Mouse (Mus musculus): ENCODE results near the gene Gm20388. TPM values are rescaled to one million over a fixed set of nuclear protein-coding genes. Genes with fewer than 3 reads are reported as not detected.

Gm20388 gene
- polyA plus RNA-seq, 2 experiments = 8.5 TPM; not detected in 1

DNA sequence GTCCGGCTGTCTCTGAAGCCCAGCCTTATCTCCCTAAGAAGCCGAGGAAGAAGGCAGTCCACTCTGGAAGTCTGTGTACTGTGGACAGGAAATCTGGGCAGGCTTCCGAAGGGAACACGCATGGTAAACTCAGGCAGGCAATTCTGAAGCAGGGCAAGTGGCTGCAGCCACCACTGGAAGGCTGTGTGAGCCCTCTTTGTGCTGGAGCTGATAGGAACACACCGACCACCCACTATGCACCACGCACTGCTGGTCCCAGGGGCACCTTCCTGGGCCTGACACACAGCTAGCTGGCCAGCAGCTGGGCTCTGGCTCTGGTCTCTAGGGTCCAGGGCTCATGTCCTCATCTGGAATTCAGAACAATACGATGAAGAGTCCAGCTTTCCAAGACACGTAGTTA lies 2305.0 kb downstream of the Gm20388 start:
- Histone ChIP-seq H3K4me3 (ENCODE audit: insufficient read depth in 1 of 2, low read depth in 2 of 2, low read length in 2 of 2) (no peak overlapping the region), H3K4me2 (ENCODE audit: low read depth) (no peak overlapping the region), H3K27ac (no peak overlapping the region), H3K4me1 (replicated peaks; ENCODE audit: control insufficient read depth in 2 of 2, insufficient read depth in 2 of 2, low read length in 1 of 2) (no peaks in the 10 kb centered on the region), H3K36me3 (replicated peaks; ENCODE audit: control insufficient read depth, insufficient read depth, low read depth) (no peaks in the 10 kb centered on the region), H3K9ac (replicated peaks) (no peak overlapping the region), H3K27me3 (ENCODE audit: control insufficient read depth, insufficient read depth, low read length) (no peaks in the 10 kb centered on the region), H3K9me3 (ENCODE audit: control insufficient read depth, low read length) (no peaks in the 10 kb centered on the region)
- no peak for DNase-seq (ENCODE audit: low read depth in 3 of 3, low spot score in 3 of 3)
- no peak for TF ChIP-seq CTCF (IDR thresholded peaks at IDR 0.05; ENCODE audit: low read depth)
- no peak for ATAC-seq (ENCODE audit: insufficient read depth)
- 58% methylated on average over 8 of the region's 8 CpGs for WGBS (ENCODE audit: insufficient replicate concordance)

DNA sequence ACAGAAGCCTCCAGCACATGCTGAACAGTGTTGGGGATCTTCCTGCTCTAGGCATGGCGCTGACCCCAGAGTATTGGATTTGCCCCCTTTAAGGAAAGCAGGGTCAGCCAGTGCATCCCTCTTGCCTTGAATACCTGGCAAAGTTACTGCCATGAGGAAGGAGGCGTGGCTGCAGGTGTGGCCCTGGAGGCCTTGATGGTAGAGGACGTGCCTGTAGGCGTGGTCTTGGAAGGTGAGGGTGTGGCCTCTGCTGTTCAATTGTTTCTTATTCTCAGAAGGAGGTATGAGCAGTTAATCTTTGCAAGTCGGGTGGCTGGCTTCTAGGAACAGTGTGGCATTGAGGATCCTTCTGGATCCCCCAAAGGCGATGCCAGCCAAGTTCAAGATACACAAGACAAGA lies 2305.8 kb downstream of the Gm20388 start:
- H3K4me2 ChIP-seq (ENCODE audit: low read depth) = no peak overlapping the region
- TF ChIP-seq CTCF (IDR thresholded peaks at IDR 0.05; ENCODE audit: low read depth) (no peak), EP300 (IDR thresholded peaks at IDR 0.05; ENCODE audit: low read depth) (no peak)
- DNase-seq (ENCODE audit: low read depth in 3 of 3, low spot score in 3 of 3) = no peak
- 54% methylated on average over 6 of the region's 6 CpGs for WGBS (ENCODE audit: insufficient replicate concordance)
- no peaks in the 10 kb centered on the region for H3K9me3 ChIP-seq (ENCODE audit: control insufficient read depth, low read length)
- H3K4me3 ChIP-seq (ENCODE audit: insufficient read depth in 1 of 2, low read depth in 2 of 2, low read length in 2 of 2) = no peak overlapping the region
- ATAC-seq (ENCODE audit: insufficient read depth) = no peak
- H3K4me1 ChIP-seq (replicated peaks; ENCODE audit: control insufficient read depth in 2 of 2, insufficient read depth in 2 of 2, low read length in 1 of 2) = no peaks in the 10 kb centered on the region
- no peaks in the 10 kb centered on the region for H3K27me3 ChIP-seq (ENCODE audit: control insufficient read depth, insufficient read depth, low read length)
- no peaks in the 10 kb centered on the region for H3K36me3 ChIP-seq (replicated peaks; ENCODE audit: control insufficient read depth, insufficient read depth, low read depth)
- H3K27ac ChIP-seq = no peak overlapping the region
- H3K9ac ChIP-seq (replicated peaks) = no peak overlapping the region

DNA sequence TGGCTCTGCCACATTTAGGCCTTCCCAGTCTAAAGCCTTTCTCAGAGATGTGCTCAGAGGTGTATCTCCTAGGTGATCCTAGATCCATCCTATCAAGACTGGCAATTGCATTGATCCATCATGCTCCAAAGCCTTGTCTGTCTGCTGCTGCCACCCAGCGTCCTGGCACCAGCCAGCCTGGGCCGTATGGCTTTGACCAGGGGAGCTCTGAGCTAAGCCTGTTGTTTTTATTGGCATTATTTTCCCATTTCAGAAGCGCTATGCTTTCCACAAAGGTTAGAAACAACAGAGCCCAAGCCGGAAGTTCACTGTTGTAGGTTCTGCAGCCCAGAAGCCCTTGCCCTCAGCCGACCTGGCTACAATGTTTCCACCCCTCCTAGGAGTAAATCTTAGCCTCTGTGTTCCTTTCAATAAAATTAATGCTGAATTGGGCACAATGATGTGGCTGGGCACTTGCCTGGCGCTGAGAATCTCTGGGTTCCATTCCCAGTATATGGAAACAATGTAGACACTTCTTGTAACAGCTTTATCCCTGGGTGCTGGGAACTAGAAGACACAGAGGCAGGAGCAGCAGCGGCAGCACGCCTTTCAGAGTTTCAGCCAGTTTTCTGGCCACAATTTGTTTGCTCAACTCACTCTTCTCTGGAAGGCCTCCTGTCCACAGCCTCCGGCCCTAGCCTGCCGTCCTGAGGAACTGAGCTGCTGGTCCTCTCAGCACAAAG lies 2307.0 kb downstream of the Gm20388 start:
- no peak for DNase-seq (ENCODE audit: low read depth in 3 of 3, low spot score in 3 of 3)
- H3K4me1 ChIP-seq (replicated peaks; ENCODE audit: control insufficient read depth in 2 of 2, insufficient read depth in 2 of 2, low read length in 1 of 2) = no peaks in the 10 kb centered on the region

DNA sequence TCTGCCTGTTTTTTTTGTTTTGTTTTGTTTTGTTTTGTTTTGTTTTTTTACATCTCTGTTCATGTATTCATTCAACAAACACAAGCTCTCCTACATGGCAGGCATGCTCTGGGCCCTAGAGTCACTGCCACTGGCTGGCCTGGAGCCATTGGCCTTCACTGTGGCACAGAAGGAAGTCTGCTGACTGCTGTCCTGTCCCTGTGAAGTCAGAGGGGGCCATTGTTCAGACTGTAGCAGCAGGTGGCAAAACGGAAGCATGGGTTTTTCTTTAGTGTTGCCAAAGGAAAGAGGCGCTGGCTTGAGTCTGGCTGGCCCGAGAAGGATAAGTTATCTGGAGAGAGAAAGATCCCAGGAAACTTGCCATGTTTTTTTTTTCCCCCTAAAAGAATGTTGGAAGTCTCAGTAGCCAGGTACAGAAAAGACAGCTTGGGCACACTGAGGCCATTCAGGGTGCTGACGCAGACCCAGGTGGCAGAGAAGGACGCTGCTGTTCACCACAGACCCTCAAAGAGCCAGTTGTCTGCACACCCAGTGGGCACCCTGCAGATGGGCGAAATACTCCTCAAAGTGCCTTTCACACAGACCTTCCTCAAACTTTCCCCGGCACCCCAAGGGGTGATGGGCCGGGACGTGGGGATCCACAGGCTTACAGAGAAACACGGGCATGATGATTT lies 2313.5 kb downstream of the Gm20388 start:
- Histone ChIP-seq H3K4me2 (ENCODE audit: low read depth) (no peak overlapping the region), H3K27me3 (ENCODE audit: control insufficient read depth, insufficient read depth, low read length) (peaks cover 7% of the 10 kb centered on the region), H3K9me3 (ENCODE audit: control insufficient read depth, low read length) (no peaks in the 10 kb centered on the region), H3K4me3 (ENCODE audit: insufficient read depth in 1 of 2, low read depth in 2 of 2, low read length in 2 of 2) (no peak overlapping the region), H3K36me3 (replicated peaks; ENCODE audit: control insufficient read depth, insufficient read depth, low read depth) (no peaks in the 10 kb centered on the region), H3K27ac (no peak overlapping the region), H3K4me1 (replicated peaks; ENCODE audit: control insufficient read depth in 2 of 2, insufficient read depth in 2 of 2, low read length in 1 of 2) (no peaks in the 10 kb centered on the region), H3K9ac (replicated peaks) (no peak overlapping the region)
- 61% methylated on average over 10 of the region's 10 CpGs for WGBS (ENCODE audit: insufficient replicate concordance)
- ATAC-seq (ENCODE audit: insufficient read depth) = no peak
- no peak for TF ChIP-seq EP300 (IDR thresholded peaks at IDR 0.05; ENCODE audit: low read depth)
- TF ChIP-seq CTCF (IDR thresholded peaks at IDR 0.05; ENCODE audit: low read depth) = no peak
- no peak for DNase-seq (ENCODE audit: low read depth in 3 of 3, low spot score in 3 of 3)

More for the DNA sequence above, 2307.0 kb downstream of the Gm20388 start:
- Histone ChIP-seq H3K9me3 (ENCODE audit: control insufficient read depth, low read length) (no peaks in the 10 kb centered on the region), H3K36me3 (replicated peaks; ENCODE audit: control insufficient read depth, insufficient read depth, low read depth) (no peaks in the 10 kb centered on the region), H3K27ac (no peak overlapping the region), H3K27me3 (ENCODE audit: control insufficient read depth, insufficient read depth, low read length) (no peaks in the 10 kb centered on the region), H3K4me3 (ENCODE audit: insufficient read depth in 1 of 2, low read depth in 2 of 2, low read length in 2 of 2) (no peak overlapping the region), H3K9ac (replicated peaks) (no peak overlapping the region), H3K4me2 (ENCODE audit: low read depth) (no peak overlapping the region)
- 53% methylated on average over 10 of the region's 10 CpGs for WGBS (ENCODE audit: insufficient replicate concordance)
- TF ChIP-seq EP300 (IDR thresholded peaks at IDR 0.05; ENCODE audit: low read depth) (no peak), CTCF (IDR thresholded peaks at IDR 0.05; ENCODE audit: low read depth) (no peak)
- no peak for ATAC-seq (ENCODE audit: insufficient read depth)

DNA sequence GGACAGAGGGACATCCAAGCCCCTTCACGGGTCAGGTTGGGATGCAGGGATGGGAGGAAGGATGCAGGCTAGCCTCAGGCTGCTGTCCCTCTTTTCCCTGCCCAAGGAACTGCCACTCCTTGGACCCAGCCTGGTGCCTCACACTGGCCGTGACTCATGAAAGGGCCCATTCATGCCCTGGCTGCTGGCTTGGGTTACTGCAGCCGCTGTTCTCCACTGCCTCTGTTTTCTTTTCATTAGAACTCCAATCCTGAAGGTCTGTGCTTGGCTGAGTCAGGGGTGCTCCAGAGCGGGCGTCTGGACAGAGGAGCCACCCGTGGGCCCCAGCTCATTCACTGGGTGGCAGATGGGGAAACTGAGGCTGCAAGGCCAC lies 2314.0 kb downstream of the Gm20388 start:
- no peak for DNase-seq (ENCODE audit: low read depth in 3 of 3, low spot score in 3 of 3)
- H3K4me3 ChIP-seq (ENCODE audit: insufficient read depth in 1 of 2, low read depth in 2 of 2, low read length in 2 of 2) = no peak overlapping the region
- peaks cover 12% of the 10 kb centered on the region for H3K27me3 ChIP-seq (ENCODE audit: control insufficient read depth, insufficient read depth, low read length)
- no peaks in the 10 kb centered on the region for H3K36me3 ChIP-seq (replicated peaks; ENCODE audit: control insufficient read depth, insufficient read depth, low read depth)
- TF ChIP-seq CTCF (IDR thresholded peaks at IDR 0.05; ENCODE audit: low read depth) (0 out of 2 replicates have a peak, but pooled peaks have one; percentile 23), EP300 (IDR thresholded peaks at IDR 0.05; ENCODE audit: low read depth) (no peak)
- H3K9me3 ChIP-seq (ENCODE audit: control insufficient read depth, low read length) = no peaks in the 10 kb centered on the region
- 66% methylated on average over 6 of the region's 6 CpGs for WGBS (ENCODE audit: insufficient replicate concordance)
- H3K9ac ChIP-seq (replicated peaks) = no peak overlapping the region
- no peak for ATAC-seq (ENCODE audit: insufficient read depth)
- H3K27ac ChIP-seq = no peak overlapping the region
- no peaks in the 10 kb centered on the region for H3K4me1 ChIP-seq (replicated peaks; ENCODE audit: control insufficient read depth in 2 of 2, insufficient read depth in 2 of 2, low read length in 1 of 2)
- no peak overlapping the region for H3K4me2 ChIP-seq (ENCODE audit: low read depth)

Measured in liver, embryonic 14.5 days (tissue).